Mouse (Mus musculus) cerebellum, adult 2 months (tissue): ENCODE results near the gene Pml.

Source experiments
- CTCF ChIP-seq: fragments of 200-500 bp; IDR thresholded peaks from 2 replicates; pipeline ENCODE4 v1.5.1; 2011; ENCODE audit warnings: low read depth, mild to moderate bottlenecking, control low read depth, low read length, moderate library complexity, borderline replicate concordance; ENCODE audit not compliant: insufficient read depth
- POLR2A ChIP-seq: fragments of 200-500 bp; IDR thresholded peaks from 2 replicates; pipeline ENCODE4 v1.6.1; 2011; ENCODE audit warnings: low read length, control low read depth, borderline replicate concordance; ENCODE audit not compliant: insufficient read depth

GRCm38 (mm10) chr9:58276346-58276745 is 26.8 kb upstream of the Pml start:
- no peak for TF ChIP-seq CTCF
- TF ChIP-seq POLR2A: no peak
